Mouse (Mus musculus): ENCODE measurements around the gene Sf3a1. TPM values are rescaled to one million over a fixed set of nuclear protein-coding genes. Genes with fewer than 3 reads are reported as not detected.
"Not testable (repeated sequence)": the region's sequence is repeated elsewhere in the genome, so short reads cannot be mapped to it uniquely, and the experiment has no call there.

Gene Sf3a1
- polyA plus RNA-seq, 1 experiment from 2014 or later, result 83.3 TPM

DNA sequence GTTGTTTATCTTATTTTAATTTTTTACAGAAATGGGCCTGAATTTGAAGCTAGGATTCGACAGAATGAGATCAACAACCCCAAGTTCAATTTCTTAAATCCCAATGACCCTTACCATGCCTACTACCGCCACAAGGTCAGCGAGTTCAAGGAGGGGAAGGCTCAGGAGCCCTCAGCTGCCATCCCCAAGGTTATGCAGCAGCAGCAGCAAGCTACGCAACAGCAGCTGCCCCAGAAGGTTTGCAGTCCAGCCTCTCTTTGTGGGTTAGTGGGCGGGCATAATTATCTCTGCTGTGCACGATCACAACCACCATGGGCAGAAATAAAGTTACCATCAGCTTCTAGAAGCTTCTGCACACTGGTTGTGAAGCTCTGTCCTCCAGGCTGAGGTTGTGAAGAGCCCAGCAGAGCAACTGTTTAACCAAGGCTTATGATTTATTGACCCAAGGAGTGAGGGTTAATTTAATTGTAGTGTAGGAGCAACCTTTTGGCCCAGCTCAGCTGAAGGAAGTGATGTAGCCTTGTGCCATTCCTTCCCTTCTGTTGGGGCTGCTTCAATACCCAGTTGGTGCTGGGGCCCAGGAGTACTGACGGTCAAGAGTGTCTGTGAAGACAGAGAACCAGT is 6.4 kb downstream of the Sf3a1 start:
- Histone ChIP-seq H3K4me3 (no peak overlapping the region), H3K4me1 (peaks cover 15% of the 10 kb centered on the region), H3K9me3 (no peaks in the 10 kb centered on the region), H3K27me3 (no peaks in the 10 kb centered on the region), H3K9ac (replicated peaks) (no peak overlapping the region), H3K4me2 (replicated peaks) (no peak overlapping the region), H3K27ac (replicated peaks) (no peak overlapping the region), H3K36me3 (peaks cover 100% of the 10 kb centered on the region)
- 89% methylated on average over 7 of the region's 7 CpGs for WGBS
- ATAC-seq (ENCODE audit: low FRiP score, low read depth), result no peak

DNA sequence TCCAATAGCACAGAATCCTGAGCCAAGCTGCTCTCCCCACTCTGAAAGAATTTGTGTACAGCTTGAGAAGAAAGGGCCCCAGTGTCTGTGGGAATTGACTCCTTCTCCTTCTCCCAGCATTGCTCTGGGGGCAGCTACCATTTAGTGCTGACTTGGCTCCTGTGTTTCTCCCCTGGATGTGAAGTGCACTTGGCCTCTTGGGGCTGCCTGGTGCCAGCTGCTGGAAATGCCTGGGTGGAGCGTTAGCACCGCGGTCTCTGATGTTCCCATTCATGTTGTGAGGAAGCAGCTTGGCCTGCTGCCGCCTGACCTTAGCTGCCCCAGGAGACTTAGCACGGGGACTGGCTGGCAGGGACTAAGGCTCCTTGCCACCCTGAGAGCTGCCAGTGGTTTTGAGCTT is 14.4 kb downstream of the Sf3a1 start:
- Histone ChIP-seq H3K4me2 (replicated peaks) (no peak overlapping the region), H3K36me3 (peaks cover 99% of the 10 kb centered on the region), H3K4me3 (no peak overlapping the region), H3K27me3 (no peaks in the 10 kb centered on the region), H3K4me1 (no peaks in the 10 kb centered on the region), H3K9ac (replicated peaks) (no peak overlapping the region), H3K27ac (replicated peaks) (no peak overlapping the region), H3K9me3 (no peaks in the 10 kb centered on the region)
- 88% methylated on average over 5 of the region's 5 CpGs for WGBS
- no peak for ATAC-seq (ENCODE audit: low FRiP score, low read depth)

DNA sequence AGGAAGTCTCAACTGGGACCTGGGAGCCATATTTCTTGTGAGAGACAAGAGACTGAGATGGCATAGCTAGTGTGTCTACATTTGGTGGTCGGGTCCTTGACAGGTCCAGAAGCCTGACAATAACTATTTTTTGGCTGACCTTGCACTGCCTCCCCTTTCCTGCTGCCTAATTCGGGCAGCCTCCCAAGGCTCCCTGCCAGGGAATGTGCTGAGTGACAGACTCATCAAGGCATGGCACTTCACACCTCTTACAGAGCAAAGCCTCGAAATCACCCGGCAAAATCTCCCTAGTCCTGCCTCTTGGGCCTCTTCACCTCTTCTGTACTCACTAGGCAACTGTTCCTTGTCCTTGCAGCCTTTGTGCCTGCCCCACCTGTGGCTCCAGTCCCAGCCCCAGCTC is 17.6 kb downstream of the Sf3a1 start:
- WGBS, result 87% methylated on average over 4 of the region's 4 CpGs

DNA sequence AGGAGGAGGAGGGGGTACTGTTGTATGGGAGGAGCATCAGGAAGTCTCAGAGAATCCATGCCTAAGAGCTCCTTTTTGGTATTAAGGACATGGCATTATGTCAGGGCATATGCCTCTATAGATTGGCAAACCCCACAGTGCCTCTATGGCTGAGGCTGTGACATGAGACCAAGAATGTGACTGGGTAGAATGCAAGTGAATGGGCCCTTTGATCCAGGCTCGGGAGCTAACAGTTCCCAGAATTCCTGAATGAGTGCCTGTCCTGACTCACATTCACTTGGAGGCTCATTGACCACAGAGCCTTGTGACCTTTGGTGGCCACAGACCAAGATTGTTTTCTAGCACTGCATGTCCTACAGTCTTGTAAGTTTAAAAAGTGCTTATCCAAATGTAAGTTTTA is 21.9 kb downstream of the Sf3a1 start:
- ATAC-seq (ENCODE audit: low FRiP score, low read depth), result no peak
- peaks cover 61% of the 10 kb centered on the region for H3K36me3 ChIP-seq
- WGBS, result 8% methylated on average over 1 of the region's 1 CpGs

More for the DNA sequence above, 17.6 kb downstream of the Sf3a1 start:
- Histone ChIP-seq H3K36me3 (peaks cover 98% of the 10 kb centered on the region), H3K4me3 (no peak overlapping the region), H3K4me2 (replicated peaks) (no peak overlapping the region), H3K27ac (replicated peaks) (no peak overlapping the region), H3K27me3 (no peaks in the 10 kb centered on the region), H3K4me1 (no peaks in the 10 kb centered on the region), H3K9ac (replicated peaks) (no peak overlapping the region), H3K9me3 (no peaks in the 10 kb centered on the region)
- no peak for ATAC-seq (ENCODE audit: low FRiP score, low read depth)

DNA sequence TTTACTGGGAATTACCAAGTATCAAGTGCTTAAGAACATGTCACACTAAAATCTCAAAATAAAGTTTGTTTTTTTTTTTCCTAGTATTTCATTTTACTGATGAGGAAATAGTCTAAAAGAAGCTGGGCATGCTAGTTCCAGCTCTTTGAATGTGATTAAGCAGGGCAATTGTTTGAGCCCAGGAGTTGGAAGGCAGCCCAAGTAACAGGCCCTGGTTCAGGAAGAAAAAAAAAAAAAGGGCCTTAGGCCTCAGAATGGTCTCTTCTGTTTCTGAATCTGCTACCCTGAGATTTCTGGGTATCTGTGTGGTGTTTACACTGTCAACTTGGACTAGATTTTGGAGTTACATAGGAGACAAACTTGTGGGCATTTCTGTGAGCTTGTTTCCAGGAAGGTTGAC is 23.4 kb downstream of the Sf3a1 start:
- Histone ChIP-seq H3K27ac (replicated peaks) (no peak overlapping the region), H3K27me3 (no peaks in the 10 kb centered on the region), H3K4me2 (replicated peaks) (no peak overlapping the region), H3K4me1 (peaks cover 18% of the 10 kb centered on the region), H3K9me3 (no peaks in the 10 kb centered on the region), H3K9ac (replicated peaks) (no peak overlapping the region), H3K4me3 (no peak overlapping the region), H3K36me3 (peaks cover 46% of the 10 kb centered on the region)
- ATAC-seq (ENCODE audit: low FRiP score, low read depth), result no peak

More for the DNA sequence above, 21.9 kb downstream of the Sf3a1 start:
- no peaks in the 10 kb centered on the region for H3K9me3 ChIP-seq
- no peak overlapping the region for H3K4me3 ChIP-seq
- H3K27ac ChIP-seq (replicated peaks), result no peak overlapping the region
- H3K9ac ChIP-seq (replicated peaks), result no peak overlapping the region
- H3K4me2 ChIP-seq (replicated peaks), result no peak overlapping the region
- H3K4me1 ChIP-seq, result peaks cover 4% of the 10 kb centered on the region
- H3K27me3 ChIP-seq, result no peaks in the 10 kb centered on the region

DNA sequence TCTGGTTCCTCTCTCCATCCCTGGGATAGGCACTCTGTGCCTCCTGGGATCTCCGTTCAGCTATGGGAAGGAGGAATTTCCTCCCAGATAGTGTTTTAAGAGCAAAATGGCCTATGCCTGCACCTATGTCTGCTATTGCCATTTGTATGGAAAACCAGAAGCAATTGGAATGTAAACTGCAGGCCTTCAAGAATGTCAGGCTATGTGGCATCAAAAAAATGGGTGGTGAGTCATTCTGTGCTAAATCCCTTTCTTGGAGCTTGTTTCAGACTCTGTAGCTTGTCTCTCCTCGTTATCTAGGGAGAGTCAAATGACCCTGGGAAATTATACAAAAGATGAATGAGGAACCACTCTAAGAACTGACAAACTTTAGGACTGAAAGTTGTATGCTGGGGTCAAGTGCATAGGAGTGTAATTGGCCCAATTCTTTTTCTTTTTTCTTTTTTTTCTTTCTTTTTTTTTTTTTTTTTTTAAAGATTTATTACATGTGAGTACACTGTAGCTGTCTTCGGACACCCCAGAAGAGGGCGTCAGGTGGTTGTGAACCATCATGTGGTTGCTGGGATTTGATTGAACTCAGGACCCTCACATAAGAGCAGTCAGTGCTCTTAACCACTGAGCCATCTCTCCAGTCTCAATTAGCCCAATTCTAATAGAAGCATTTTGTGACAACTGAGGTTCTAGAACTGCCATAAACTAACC is 24.3 kb downstream of the Sf3a1 start:
- H3K9me3 ChIP-seq, result no peaks in the 10 kb centered on the region
- no peaks in the 10 kb centered on the region for H3K27me3 ChIP-seq
- no peak for ATAC-seq (ENCODE audit: low FRiP score, low read depth)
- no peak overlapping the region for H3K9ac ChIP-seq (replicated peaks)
- peaks cover 37% of the 10 kb centered on the region for H3K36me3 ChIP-seq
- WGBS, result 85% methylated on average over 4 of the region's 4 CpGs
- no peak overlapping the region for H3K4me3 ChIP-seq
- peaks cover 19% of the 10 kb centered on the region for H3K4me1 ChIP-seq
- H3K27ac ChIP-seq (replicated peaks), result no peak overlapping the region
- no peak overlapping the region for H3K4me2 ChIP-seq (replicated peaks)

DNA sequence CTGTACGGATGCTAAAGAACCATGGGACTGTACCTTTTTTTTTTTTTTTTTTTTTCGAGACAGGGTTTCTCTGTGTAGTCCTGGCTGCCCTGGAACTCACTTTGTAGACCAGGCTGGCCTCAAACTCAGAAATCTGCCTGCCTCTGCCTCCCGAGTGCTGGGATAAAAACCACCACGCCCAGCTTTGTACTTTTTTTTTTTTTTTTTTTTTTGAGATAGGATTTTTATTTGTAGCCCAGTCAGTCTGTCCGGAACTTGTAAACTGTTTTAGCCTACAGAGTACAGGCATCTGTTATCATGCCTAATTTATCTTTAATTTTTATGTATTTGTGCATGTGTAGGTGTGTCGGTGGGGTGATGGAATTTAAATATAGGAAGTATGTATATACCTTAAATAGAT is 25.3 kb downstream of the Sf3a1 start:
- not testable (repeated sequence) for H3K4me2 ChIP-seq (replicated peaks); H3K9me3 ChIP-seq; H3K27me3 ChIP-seq; H3K4me3 ChIP-seq; ATAC-seq (ENCODE audit: low FRiP score, low read depth); H3K27ac ChIP-seq (replicated peaks); H3K9ac ChIP-seq (replicated peaks)
- 93% methylated on average over 6 of the region's 6 CpGs for WGBS
- Histone ChIP-seq H3K36me3 (peaks cover 26% of the 10 kb centered on the region), H3K4me1 (peaks cover 19% of the 10 kb centered on the region)

DNA sequence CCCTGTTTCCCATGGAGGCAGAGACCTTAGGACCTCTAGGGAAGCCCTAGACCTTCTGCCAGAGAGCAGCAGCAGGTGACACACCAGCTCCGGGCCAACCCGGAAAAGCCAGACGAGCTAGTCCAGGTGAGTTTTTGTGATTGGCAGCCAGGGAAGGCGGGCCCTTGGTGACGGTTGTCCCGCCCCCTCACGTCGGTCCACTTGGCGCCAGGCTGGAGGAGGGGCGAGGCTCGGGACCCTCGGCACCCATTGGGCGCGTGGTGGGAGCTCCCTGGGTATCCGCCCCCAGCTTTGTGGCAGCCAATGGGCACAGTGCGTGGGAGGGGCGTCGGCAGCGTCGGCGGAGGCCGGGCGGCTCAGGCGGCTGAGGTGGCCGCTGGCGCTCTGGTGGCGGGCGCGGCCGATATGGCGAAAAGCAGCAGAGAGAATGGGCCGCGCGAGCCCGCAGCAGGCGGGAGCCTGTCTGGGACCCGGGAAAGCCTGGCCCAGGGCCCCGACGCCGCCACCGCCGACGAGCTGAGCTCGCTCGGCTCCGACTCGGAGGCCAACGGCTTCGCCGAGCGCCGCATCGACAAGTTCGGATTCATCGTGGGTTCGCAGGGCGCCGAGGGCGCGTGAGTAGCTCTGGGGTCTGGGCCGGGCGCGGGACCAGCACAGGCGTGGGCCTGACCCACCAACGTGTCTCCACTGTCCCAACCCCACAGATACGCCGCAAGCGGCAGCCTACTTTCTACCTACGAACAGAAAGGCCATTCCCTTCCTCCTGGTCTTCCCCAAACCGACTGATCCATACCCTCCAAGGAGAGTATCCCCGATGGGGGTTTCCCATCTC is 26.6 kb downstream of the Sf3a1 start, which contains the start of gene Tbc1d10a:
Gene Tbc1d10a, plus strand, starts transcription at position 304 of the 832 bp plus-strand sequence.
- peaks cover 19% of the 10 kb centered on the region for H3K4me1 ChIP-seq
- no peaks in the 10 kb centered on the region for H3K9me3 ChIP-seq
- H3K4me2 ChIP-seq (replicated peaks), result peak within 1 kb of the TSS; percentile 91
- peak; percentile 100 for ATAC-seq (ENCODE audit: low FRiP score, low read depth)
- peak within 1 kb of the TSS; percentile 72 for H3K4me3 ChIP-seq
- H3K27ac ChIP-seq (replicated peaks), result no peak within 1 kb of the TSS
- under 1% methylated on average over 51 of the region's 71 CpGs for WGBS
- peaks cover 14% of the 10 kb centered on the region for H3K36me3 ChIP-seq
- H3K9ac ChIP-seq (replicated peaks), result peak within 1 kb of the TSS; percentile 77
- no peaks in the 10 kb centered on the region for H3K27me3 ChIP-seq

DNA sequence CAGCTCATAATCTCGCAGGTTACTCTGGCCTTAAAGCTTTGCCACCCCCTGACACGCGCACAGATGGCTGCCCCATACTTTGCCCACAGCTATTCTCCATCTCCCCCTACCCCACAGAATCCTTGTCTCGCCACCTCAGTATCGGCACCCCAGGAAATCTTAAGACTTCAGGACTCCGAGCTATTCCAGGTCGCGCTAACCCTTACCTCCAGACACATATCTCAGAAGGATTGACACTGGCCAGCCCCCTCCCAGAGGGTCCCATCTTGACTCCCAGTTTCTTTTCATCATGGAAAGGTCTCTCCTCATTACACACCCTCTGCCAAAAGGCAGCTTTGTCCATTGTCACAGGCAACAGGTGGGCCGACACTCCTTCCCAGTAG is 27.2 kb downstream of the Sf3a1 start:
- peak overlapping the region; percentile 91 for H3K4me2 ChIP-seq (replicated peaks)
- H3K36me3 ChIP-seq, result peaks cover 9% of the 10 kb centered on the region
- H3K9me3 ChIP-seq, result no peaks in the 10 kb centered on the region
- H3K27me3 ChIP-seq, result no peaks in the 10 kb centered on the region
- 19% methylated on average over 9 of the region's 9 CpGs for WGBS
- ATAC-seq (ENCODE audit: low FRiP score, low read depth), result peak; percentile 2
- H3K9ac ChIP-seq (replicated peaks), result peak overlapping the region; percentile 77
- peaks cover 19% of the 10 kb centered on the region for H3K4me1 ChIP-seq
- H3K4me3 ChIP-seq, result peak overlapping the region; percentile 72
- no peak overlapping the region for H3K27ac ChIP-seq (replicated peaks)

DNA sequence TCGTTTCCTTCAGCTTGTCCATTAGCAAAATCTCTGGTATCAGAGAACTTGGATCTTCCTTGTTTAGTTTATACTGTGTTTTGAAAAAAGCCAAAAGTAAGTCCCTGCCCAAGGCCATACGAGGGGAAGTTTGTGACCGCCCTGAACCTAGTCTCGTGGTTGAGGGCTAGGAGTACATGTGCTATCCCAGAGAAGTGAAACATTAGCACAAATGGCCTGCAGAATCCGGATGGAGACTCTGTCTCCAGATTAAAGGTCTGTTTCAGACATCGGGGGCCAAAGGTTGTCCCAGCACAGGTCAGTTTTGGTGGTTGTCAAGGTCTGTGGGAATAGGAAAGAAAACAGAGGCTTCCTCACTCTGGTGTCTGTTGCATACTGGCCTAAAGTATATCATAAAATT is 29.0 kb downstream of the Sf3a1 start:
- Histone ChIP-seq H3K4me3 (no peak overlapping the region), H3K9me3 (no peaks in the 10 kb centered on the region), H3K27me3 (no peaks in the 10 kb centered on the region), H3K27ac (replicated peaks) (no peak overlapping the region), H3K4me1 (peaks cover 19% of the 10 kb centered on the region), H3K4me2 (replicated peaks) (no peak overlapping the region), H3K36me3 (no peaks in the 10 kb centered on the region), H3K9ac (replicated peaks) (no peak overlapping the region)
- ATAC-seq (ENCODE audit: low FRiP score, low read depth), result no peak
- WGBS, result 92% methylated on average over 6 of the region's 6 CpGs

DNA sequence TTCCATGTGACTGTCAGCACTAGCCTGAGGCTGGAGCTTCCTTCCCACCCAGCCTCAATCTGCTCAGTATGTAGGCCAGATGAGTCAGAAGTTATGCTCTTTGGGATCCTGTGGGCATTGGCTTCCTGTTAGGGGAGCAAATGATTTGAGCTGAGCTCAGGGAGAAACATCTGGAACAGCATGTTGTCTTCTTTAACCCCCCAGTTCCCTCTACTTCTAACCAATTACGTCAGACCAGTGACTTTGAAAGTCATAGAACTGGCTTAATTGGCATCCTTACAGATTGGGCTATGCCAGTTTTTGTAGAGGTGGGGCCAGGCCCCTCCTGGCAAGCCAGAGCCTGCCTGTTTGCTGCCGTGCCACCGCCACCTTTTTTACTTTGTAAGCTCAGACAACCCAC is 30.5 kb downstream of the Sf3a1 start:
- Histone ChIP-seq H3K27me3 (no peaks in the 10 kb centered on the region), H3K4me1 (peaks cover 19% of the 10 kb centered on the region), H3K9me3 (no peaks in the 10 kb centered on the region), H3K36me3 (no peaks in the 10 kb centered on the region), H3K4me3 (no peak overlapping the region), H3K9ac (replicated peaks) (no peak overlapping the region), H3K27ac (replicated peaks) (no peak overlapping the region), H3K4me2 (replicated peaks) (no peak overlapping the region)
- WGBS, result 91% methylated on average over 3 of the region's 3 CpGs
- ATAC-seq (ENCODE audit: low FRiP score, low read depth), result no peak

DNA sequence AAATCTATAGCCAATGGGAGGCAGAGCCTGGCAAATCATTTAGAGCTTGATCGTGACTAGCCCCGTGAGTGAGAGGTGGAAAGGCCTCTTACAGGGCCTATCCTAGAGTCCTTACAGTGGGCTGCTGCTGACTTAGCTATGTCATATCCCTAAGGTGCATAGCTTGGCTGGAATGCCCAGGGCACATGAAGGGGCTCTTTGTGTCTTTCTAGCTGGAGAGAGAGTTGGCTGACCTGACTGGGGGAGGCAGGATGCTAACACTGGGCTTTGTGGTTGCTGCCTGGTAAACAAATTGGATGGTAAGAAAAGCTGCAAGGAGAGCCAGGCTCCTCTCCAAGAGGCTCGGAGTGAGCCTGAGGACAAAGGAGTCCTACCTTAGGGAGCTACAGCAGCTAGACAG is 32.6 kb downstream of the Sf3a1 start:
- Histone ChIP-seq H3K4me2 (replicated peaks) (no peak overlapping the region), H3K27me3 (no peaks in the 10 kb centered on the region), H3K9me3 (no peaks in the 10 kb centered on the region), H3K36me3 (no peaks in the 10 kb centered on the region), H3K4me1 (peaks cover 8% of the 10 kb centered on the region; the same call in 1 of the 2 replicates), H3K4me3 (no peak overlapping the region), H3K27ac (replicated peaks) (no peak overlapping the region), H3K9ac (replicated peaks) (no peak overlapping the region)
- ATAC-seq (ENCODE audit: low FRiP score, low read depth), result no peak
- 87% methylated on average over 3 of the region's 3 CpGs for WGBS
